Mouse (Mus musculus): ENCODE measurements at regions not wholly inside any gene's neighbourhood (a gene's known extent, or its start where the extent isn't known, plus 50 kb on each side); places are given as distances from the start of the nearest gene placed in this dataset.
A peak's percentile ranks its signal among the peaks of the same experiment; 100 is the strongest.

- DNase-seq, result no peak
Observed at GRCm38 (mm10) chr19:32940806-32941205, 183.5 kb downstream of the Pten start.

- no peak for DNase-seq
Observed at GRCm38 (mm10) chr19:32943594-32944230, 186.4 kb downstream of the Pten start.

- DNase-seq, result no peak
Observed at GRCm38 (mm10) chr19:32947081-32947855, 190.0 kb downstream of the Pten start.

GRCm38 (mm10) chr19:32950252-32950651 lies 193.0 kb downstream of the Pten start:
- no peak for DNase-seq

- DNase-seq, result no peak
Observed at GRCm38 (mm10) chr19:32950794-32951193, 193.5 kb downstream of the Pten start.

- no peak for DNase-seq
Observed at GRCm38 (mm10) chr19:32952425-32952824, 195.1 kb downstream of the Pten start.

- DNase-seq, result no peak
Observed at GRCm38 (mm10) chr19:32952928-32953687, 195.8 kb downstream of the Pten start.

GRCm38 (mm10) chr19:32954001-32954605 lies 196.8 kb downstream of the Pten start:
- peak; percentile 14 for DNase-seq

GRCm38 (mm10) chr19:32954942-32955341 lies 197.6 kb downstream of the Pten start:
- no peak for DNase-seq

GRCm38 (mm10) chr19:32956143-32956915 lies 199.0 kb downstream of the Pten start:
- DNase-seq, result no peak

- no peak for DNase-seq
Observed at GRCm38 (mm10) chr19:32956916-32957558, 199.7 kb downstream of the Pten start.

- DNase-seq, result no peak
Observed at GRCm38 (mm10) chr19:32958276-32958675, 201.0 kb downstream of the Pten start.

- no peak for DNase-seq
Observed at GRCm38 (mm10) chr19:32958791-32959190, 201.5 kb downstream of the Pten start.

- no peak for DNase-seq
Observed at GRCm38 (mm10) chr19:32959844-32960195, 202.5 kb downstream of the Pten start.

GRCm38 (mm10) chr19:32960196-32960947 lies 203.1 kb downstream of the Pten start:
- no peak for DNase-seq

GRCm38 (mm10) chr19:32961525-32961924 lies 204.2 kb downstream of the Pten start:
- DNase-seq, result no peak

- no peak for DNase-seq
Observed at GRCm38 (mm10) chr19:32963983-32964382, 206.7 kb downstream of the Pten start.

- no peak for DNase-seq
Observed at GRCm38 (mm10) chr19:32965488-32965887, 208.2 kb downstream of the Pten start.

- no peak for DNase-seq
Observed at GRCm38 (mm10) chr19:32969213-32969776, 212.0 kb downstream of the Pten start.

GRCm38 (mm10) chr19:32972116-32972515 lies 214.8 kb downstream of the Pten start:
- DNase-seq, result no peak

- no peak for DNase-seq
Observed at GRCm38 (mm10) chr19:32973130-32973529, 215.8 kb downstream of the Pten start.
